Mouse (Mus musculus) thymus, postnatal 0 days (tissue): Measurements from ENCODE around the gene Cdh4. TPM values are rescaled to one million over a fixed set of nuclear protein-coding genes. Genes with fewer than 3 reads are reported as not detected.

Source experiments
- DNase-seq: peaks from one replicate; pipeline ENCODE4 v3.0.0-alpha.2; 2015; ENCODE audit warnings: low spot score
- polyA plus RNA-seq: library from polyadenylated mRNA; unstranded; fragments of >200 nt; fragmentation: Nextera tagmentation; extraction: Ambion mirVana; gene quantifications from 2 replicates; pipeline ENCODE4 v1.2.1, GENCODE M21; 2015

Gene Cdh4
- polyA plus RNA-seq, 1 experiment from 2014 or later: 17.7 TPM

DNA sequence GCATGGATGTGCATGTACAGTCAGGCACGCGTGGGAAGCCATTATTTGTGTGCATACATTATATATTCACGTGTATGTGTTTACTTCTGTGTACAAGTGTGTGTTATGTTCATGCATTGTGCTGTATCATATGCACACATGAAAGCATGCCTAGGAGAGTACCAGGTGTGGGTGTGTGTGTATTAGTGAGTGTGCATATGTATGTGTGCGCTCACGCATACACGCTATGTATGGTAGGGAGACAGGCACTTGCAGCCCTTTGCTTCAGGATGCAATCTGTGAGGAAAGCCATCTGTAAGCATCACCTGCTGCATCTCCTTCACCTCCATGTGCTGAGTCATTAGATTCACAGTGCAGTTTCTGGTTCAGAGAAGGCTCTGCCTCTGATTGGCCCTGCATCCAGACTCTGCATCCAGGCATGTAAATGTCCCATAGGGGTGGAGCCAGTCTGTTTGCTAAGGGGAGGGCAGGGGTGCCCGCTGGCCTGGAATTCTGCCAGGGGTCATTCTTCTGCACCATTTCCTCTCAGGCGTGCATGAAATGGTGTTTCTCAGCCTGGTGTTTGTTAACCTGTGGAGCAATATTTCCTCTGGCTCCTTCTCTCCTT is 25.7 kb downstream of the Cdh4 start:
- no peak for DNase-seq

DNA sequence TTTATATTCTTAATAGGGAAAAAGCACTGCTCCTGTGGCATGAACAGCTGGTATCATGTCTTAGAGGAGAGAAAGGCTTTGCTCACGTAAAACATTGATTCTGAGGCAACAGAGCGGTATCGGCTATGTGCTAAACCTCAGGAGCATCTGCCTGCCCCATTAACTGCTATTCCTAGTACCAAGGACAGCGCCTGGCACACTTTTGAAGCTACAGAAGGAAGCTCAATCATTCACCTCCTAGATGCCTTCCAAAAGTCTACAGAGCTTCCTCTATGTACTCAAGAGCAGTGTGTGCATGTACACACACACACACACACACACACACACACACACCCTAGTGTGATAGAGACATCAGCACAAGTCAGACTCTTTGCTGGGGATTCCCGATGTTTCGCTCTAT is 34.4 kb downstream of the Cdh4 start:
- DNase-seq: no peak

GRCm38 (mm10) chr2:179480800-179481200 is 38.6 kb downstream of the Cdh4 start:
- DNase-seq: no peak

- no peak for DNase-seq
Measured at GRCm38 (mm10) chr2:179481363-179481762, 39.1 kb downstream of the Cdh4 start.

- DNase-seq: no peak
Measured at GRCm38 (mm10) chr2:179488526-179489139, 46.4 kb downstream of the Cdh4 start.

- DNase-seq: no peak
Measured at GRCm38 (mm10) chr2:179491891-179492290, 49.7 kb downstream of the Cdh4 start.

GRCm38 (mm10) chr2:179494276-179494675 is 52.0 kb downstream of the Cdh4 start:
- no peak for DNase-seq

GRCm38 (mm10) chr2:179510439-179510838 is 68.2 kb downstream of the Cdh4 start:
- no peak for DNase-seq

GRCm38 (mm10) chr2:179516559-179516958 is 74.3 kb downstream of the Cdh4 start:
- DNase-seq: no peak

- no peak for DNase-seq
Measured at GRCm38 (mm10) chr2:179518456-179519032, 76.3 kb downstream of the Cdh4 start.

- DNase-seq: no peak
Measured at GRCm38 (mm10) chr2:179519161-179519560, 76.9 kb downstream of the Cdh4 start.

- DNase-seq: no peak
Measured at GRCm38 (mm10) chr2:179519931-179520330, 77.7 kb downstream of the Cdh4 start.

DNA sequence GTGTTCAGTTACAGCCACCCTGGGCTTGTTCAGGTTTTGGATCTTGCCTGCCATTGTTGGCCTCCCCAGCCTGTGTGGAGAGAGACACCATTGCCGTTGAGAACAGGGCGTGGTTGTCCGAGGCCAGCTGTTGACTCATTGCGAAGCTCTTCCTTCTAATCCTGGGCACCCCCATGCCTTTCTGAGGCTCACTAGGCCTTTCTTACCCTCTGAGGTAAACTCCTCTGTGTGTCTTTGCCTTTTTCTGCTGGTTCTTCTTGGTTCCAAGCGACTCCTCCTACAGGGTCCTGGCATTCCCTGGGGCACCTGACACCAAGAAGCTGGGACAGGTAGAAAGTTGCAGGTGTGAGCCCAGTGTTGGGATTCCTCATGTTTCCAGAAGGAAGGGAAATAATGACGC is 78.7 kb downstream of the Cdh4 start:
- DNase-seq: no peak

DNA sequence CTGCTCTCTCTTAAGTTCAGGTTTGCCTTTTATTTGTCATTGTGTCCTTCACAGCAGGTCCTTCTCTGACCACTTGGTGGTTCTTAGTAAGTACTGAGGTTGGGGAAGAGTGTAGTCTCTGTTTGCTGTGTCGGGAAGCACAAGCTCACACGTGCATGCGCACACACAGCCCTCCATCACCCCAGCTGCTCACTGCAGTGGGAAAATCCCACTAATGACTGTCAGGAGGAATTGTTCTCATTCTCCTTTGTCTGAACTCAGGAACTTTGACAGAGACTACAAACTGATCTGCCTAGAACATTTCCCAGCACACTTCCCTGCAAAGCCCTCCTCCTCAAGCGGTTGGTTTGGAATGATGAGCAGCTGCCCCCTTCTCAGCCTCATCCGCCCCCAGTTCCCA is 79.2 kb downstream of the Cdh4 start:
- no peak for DNase-seq

GRCm38 (mm10) chr2:179522141-179522540 is 79.9 kb downstream of the Cdh4 start:
- DNase-seq: no peak

DNA sequence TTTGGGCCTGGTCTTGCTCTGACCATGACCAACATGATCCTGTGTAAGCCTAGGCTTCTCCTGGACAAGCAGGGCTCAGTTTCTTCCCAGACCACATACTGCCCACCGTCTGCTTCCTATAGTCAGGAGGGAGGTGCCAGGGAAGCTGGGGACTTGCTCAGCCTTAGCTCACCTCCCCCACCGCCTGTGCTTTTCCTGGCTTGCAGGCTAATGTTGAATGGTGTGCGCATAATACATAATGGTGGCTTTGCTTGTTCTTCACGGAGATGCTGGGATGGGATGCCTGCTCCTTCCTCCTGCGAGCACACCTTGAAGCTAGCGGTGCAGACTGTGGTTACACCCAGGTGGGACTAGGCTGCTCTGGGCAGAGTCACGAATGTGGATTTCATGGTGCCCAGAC is 84.7 kb downstream of the Cdh4 start:
- DNase-seq: no peak

GRCm38 (mm10) chr2:179530436-179531040 is 88.3 kb downstream of the Cdh4 start:
- no peak for DNase-seq

DNA sequence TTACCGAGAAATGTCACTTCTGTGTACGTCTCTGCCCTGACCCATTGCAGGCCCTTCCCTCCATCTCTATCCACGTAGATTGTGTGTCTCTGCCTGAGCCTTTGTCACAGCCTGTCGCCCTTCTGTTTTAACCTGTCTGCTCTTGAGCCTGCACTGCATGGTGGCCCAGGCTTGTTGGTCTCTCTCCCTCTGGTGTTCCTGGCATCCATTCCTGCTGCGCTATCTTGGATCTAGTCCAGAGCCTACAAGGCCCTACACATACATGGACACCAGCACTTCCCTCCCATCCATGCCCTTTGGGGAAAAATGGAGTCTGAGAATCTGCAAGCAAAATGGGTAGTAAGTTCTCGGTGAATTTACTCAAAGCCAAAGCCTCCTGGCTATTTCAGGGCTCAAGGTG is 91.0 kb downstream of the Cdh4 start:
- DNase-seq: no peak

DNA sequence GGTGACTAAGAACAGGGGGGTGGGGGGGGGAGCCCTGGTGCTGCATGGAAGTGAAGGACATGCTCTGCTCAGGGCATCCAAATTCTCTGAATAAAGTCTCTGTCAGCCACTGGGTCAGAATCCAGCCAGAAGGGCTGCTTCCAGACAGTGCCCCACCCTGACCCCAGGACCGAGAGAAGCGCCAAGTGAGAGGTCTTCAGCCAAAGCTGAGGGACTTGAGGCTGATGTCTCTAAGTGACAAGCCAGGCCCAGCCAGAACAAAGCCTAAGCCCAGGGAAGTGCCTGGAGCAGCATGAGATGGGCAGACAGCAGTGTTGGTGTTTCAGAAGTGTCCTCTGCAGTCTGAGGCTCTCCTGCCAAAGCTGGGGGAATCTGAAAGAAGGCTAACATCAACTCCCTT is 91.7 kb downstream of the Cdh4 start:
- no peak for DNase-seq

DNA sequence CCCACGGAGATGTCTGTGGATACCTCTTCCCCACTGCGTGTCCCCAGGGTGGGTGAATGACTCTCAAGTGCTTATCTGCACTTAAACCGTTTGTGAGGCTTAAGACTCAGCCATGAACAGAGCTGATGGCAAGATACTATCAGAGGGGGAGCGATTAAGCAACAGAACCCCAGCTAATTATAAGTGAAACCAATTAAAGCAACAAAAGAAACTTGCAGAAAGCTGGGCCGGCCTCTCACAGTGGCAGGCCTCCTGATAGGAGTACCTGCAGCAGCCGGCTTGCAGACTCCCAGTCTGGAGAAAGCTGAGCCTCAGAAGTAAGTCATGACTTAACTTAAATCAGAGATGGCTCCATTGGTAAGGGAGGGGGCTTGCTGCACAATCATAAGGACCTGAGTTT is 93.0 kb downstream of the Cdh4 start:
- DNase-seq: no peak

- DNase-seq: no peak
Measured at GRCm38 (mm10) chr2:179536762-179537161, 94.5 kb downstream of the Cdh4 start.

- DNase-seq: no peak
Measured at GRCm38 (mm10) chr2:179537390-179537789, 95.2 kb downstream of the Cdh4 start.
